Mouse (Mus musculus) MEL (cell line): Measurements from ENCODE around the gene Phospho1. TPM values are rescaled to one million over a fixed set of nuclear protein-coding genes. Genes with fewer than 3 reads are reported as not detected.

Source experiments
- DNase-seq: peaks from one replicate; pipeline ENCODE4 v3.0.0; 2011; ENCODE audit warnings: low read depth, low spot score
- H3K27ac ChIP-seq: 2 replicates; pipeline ENCODE4 v1.5.1; 2012; ENCODE audit warnings: low read depth, mild to moderate bottlenecking, control low read depth, low read length, moderate library complexity; ENCODE audit not compliant: control insufficient read depth
- H3K27me3 ChIP-seq, 2 experiments: fragments of 150-350 bp in 1 of 2; sonication (generic) in 1 of 2; 2 replicates each; pipeline ENCODE4 v1.6.1; 2012; ENCODE audit warnings: low read length in 2 of 2, mild to moderate bottlenecking in 2 of 2, improper control_type of control experiment in 1 of 2, moderate library complexity in 1 of 2; ENCODE audit not compliant: insufficient read depth in 2 of 2, control insufficient read depth in 1 of 2
- H3K36me3 ChIP-seq, 2 experiments: 2 replicates each; pipeline ENCODE4 v1.6.1; 2012 to 2014; ENCODE audit warnings: low read length in 2 of 2, improper control_type of control experiment in 1 of 2, inconsistent platforms in 1 of 2, mild to moderate bottlenecking in 1 of 2; ENCODE audit not compliant: insufficient read depth in 2 of 2, control insufficient read depth in 1 of 2
- H3K4me1 ChIP-seq, 2 experiments: fragments of 150-350 bp in 1 of 2; sonication (generic) in 1 of 2; 2 replicates each; pipeline ENCODE4 v1.6.1; 2012; ENCODE audit warnings: low read length in 2 of 2, improper control_type of control experiment in 1 of 2, mild to moderate bottlenecking in 1 of 2; ENCODE audit not compliant: insufficient read depth in 2 of 2, control insufficient read depth in 1 of 2
- H3K4me3 ChIP-seq, 2 experiments: fragments of 150-350 bp in 1 of 2; sonication (generic) in 1 of 2; 2 replicates each; pipeline ENCODE4 v1.5.1; 2012; ENCODE audit warnings: low read depth in 2 of 2, low read length in 2 of 2, mild to moderate bottlenecking in 2 of 2, moderate library complexity in 2 of 2, control low read depth in 1 of 2, improper control_type of control experiment in 1 of 2; ENCODE audit not compliant: control insufficient read depth in 1 of 2, insufficient read depth in 1 of 2
- H3K79me2 ChIP-seq: 2 replicates; pipeline ENCODE4 v1.6.1; 2012; ENCODE audit warnings: mild to moderate bottlenecking, low read length, moderate library complexity; ENCODE audit not compliant: control insufficient read depth, poor library complexity, insufficient read depth
- H3K9ac ChIP-seq: 2 replicates; pipeline ENCODE4 v1.6.1; 2012; ENCODE audit warnings: low read depth, mild to moderate bottlenecking, control low read depth, low read length, moderate library complexity; ENCODE audit not compliant: control insufficient read depth, poor library complexity, severe bottlenecking
- H3K9me3 ChIP-seq: fragments of 150-350 bp; sonication (generic); replicated peaks from 2 replicates; pipeline ENCODE4 v1.6.1; 2012; ENCODE audit warnings: mild to moderate bottlenecking, low read length, improper control_type of control experiment, moderate library complexity; ENCODE audit not compliant: insufficient read depth
- BHLHE40 ChIP-seq: IDR thresholded peaks from 2 replicates; pipeline ENCODE4 v1.6.1; 2012; ENCODE audit warnings: low read depth, mild to moderate bottlenecking, inconsistent platforms, low read length, improper control_type of control experiment, borderline replicate concordance
- CHD1 ChIP-seq: IDR thresholded peaks from 2 replicates; pipeline ENCODE4 v1.6.1; 2012; ENCODE audit warnings: low read depth, mild to moderate bottlenecking, inconsistent platforms, low read length, improper control_type of control experiment
- CTCF ChIP-seq, 3 experiments: IDR thresholded peaks in 2 of 3; conservative IDR thresholded peaks in 1 of 3; 2 replicates each; pipeline ENCODE4 v1.5.1; 2011 to 2012; ENCODE audit warnings: low read length in 3 of 3, low read depth in 2 of 3, mild to moderate bottlenecking in 2 of 3, improper control_type of control experiment in 1 of 3, inconsistent platforms in 1 of 3, mixed read lengths in 1 of 3, moderate library complexity in 1 of 3; ENCODE audit not compliant: control insufficient read depth in 1 of 3, insufficient read depth in 1 of 3, poor library complexity in 1 of 3, severe bottlenecking in 1 of 3
- E2F4 ChIP-seq: IDR thresholded peaks from 2 replicates; pipeline ENCODE4 v1.6.1; 2011; ENCODE audit warnings: low read depth, low read length, improper control_type of control experiment, borderline replicate concordance
- ELF1 ChIP-seq: IDR thresholded peaks from 2 replicates; pipeline ENCODE4 v1.6.1; 2014; ENCODE audit warnings: low read depth, mild to moderate bottlenecking, inconsistent platforms, low read length, improper control_type of control experiment, moderate library complexity
- EP300 ChIP-seq, 2 experiments: IDR thresholded peaks; 2 replicates each; pipeline ENCODE4 v1.6.1; 2011; ENCODE audit warnings: improper control_type of control experiment in 2 of 2, low read length in 2 of 2, low read depth in 1 of 2, mild to moderate bottlenecking in 1 of 2
- ETS1 ChIP-seq: IDR thresholded peaks from 2 replicates; pipeline ENCODE4 v1.6.1; 2012; ENCODE audit warnings: low read depth, mild to moderate bottlenecking, inconsistent platforms, low read length, improper control_type of control experiment, moderate library complexity
- GATA1 ChIP-seq: IDR thresholded peaks from 2 replicates; pipeline ENCODE4 v1.6.1; 2011; ENCODE audit warnings: low read depth, low read length, improper control_type of control experiment
- HCFC1 ChIP-seq: IDR thresholded peaks from 2 replicates; pipeline ENCODE4 v1.6.1; 2012; ENCODE audit warnings: low read depth, mild to moderate bottlenecking, inconsistent platforms, low read length, improper control_type of control experiment, moderate library complexity
- JUND ChIP-seq: IDR thresholded peaks from 2 replicates; pipeline ENCODE4 v1.6.1; 2011; ENCODE audit warnings: low read depth, mild to moderate bottlenecking, improper control_type of control experiment, low read length
- KAT2A ChIP-seq: conservative IDR thresholded peaks from 2 replicates; pipeline ENCODE4 v1.6.1; 2012; ENCODE audit warnings: low read depth, low read length, improper control_type of control experiment, inconsistent platforms
- MEF2A ChIP-seq: IDR thresholded peaks from 2 replicates; pipeline ENCODE4 v1.6.1; 2014; ENCODE audit warnings: low read depth, mild to moderate bottlenecking, inconsistent platforms, low read length, improper control_type of control experiment; ENCODE audit not compliant: poor library complexity, insufficient replicate concordance, severe bottlenecking; ENCODE audit errors: extremely low read depth
- MXI1 ChIP-seq: IDR thresholded peaks from 2 replicates; pipeline ENCODE4 v1.6.1; 2011; ENCODE audit warnings: mild to moderate bottlenecking, low read depth, low read length, improper control_type of control experiment
- MYB ChIP-seq: IDR thresholded peaks from 2 replicates; pipeline ENCODE4 v1.6.1; 2011; ENCODE audit warnings: mild to moderate bottlenecking, low read depth, low read length, improper control_type of control experiment
- NRF1 ChIP-seq: IDR thresholded peaks from 2 replicates; pipeline ENCODE4 v1.6.1; 2014; ENCODE audit warnings: low read depth, mild to moderate bottlenecking, inconsistent platforms, low read length, improper control_type of control experiment, moderate library complexity; ENCODE audit not compliant: poor library complexity, insufficient read depth, severe bottlenecking
- SIN3A ChIP-seq: IDR thresholded peaks from 2 replicates; pipeline ENCODE4 v1.6.1; 2012; ENCODE audit warnings: low read length, improper control_type of control experiment, inconsistent platforms
- TAL1 ChIP-seq: IDR thresholded peaks from 2 replicates; pipeline ENCODE4 v1.6.1; 2012; ENCODE audit warnings: mild to moderate bottlenecking, inconsistent platforms, low read length, moderate library complexity, mixed read lengths
- TBP ChIP-seq: IDR thresholded peaks from 2 replicates; pipeline ENCODE4 v1.8.0; 2011; ENCODE audit warnings: low read depth, low read length, improper control_type of control experiment
- TCF12 ChIP-seq: IDR thresholded peaks from 2 replicates; pipeline ENCODE4 v1.6.1; 2014; ENCODE audit warnings: low read depth, mild to moderate bottlenecking, inconsistent platforms, low read length, improper control_type of control experiment, moderate library complexity
- UBTF ChIP-seq: IDR thresholded peaks from 2 replicates; pipeline ENCODE4 v1.6.1; 2012; ENCODE audit warnings: low read depth, mild to moderate bottlenecking, inconsistent platforms, low read length, improper control_type of control experiment, moderate library complexity, borderline replicate concordance; ENCODE audit not compliant: insufficient read depth
- ZC3H11A ChIP-seq: IDR thresholded peaks from 2 replicates; pipeline ENCODE4 v1.6.1; 2012; ENCODE audit warnings: low read depth, mild to moderate bottlenecking, inconsistent platforms, low read length, improper control_type of control experiment
- ZNF384 ChIP-seq: IDR thresholded peaks from 2 replicates; pipeline ENCODE4 v1.6.1; 2012; ENCODE audit warnings: low read depth, mild to moderate bottlenecking, inconsistent platforms, low read length, improper control_type of control experiment
- polyA plus RNA-seq, 2 experiments: library from polyadenylated mRNA; stranded (reverse) in 1 of 2; unstranded in 1 of 2; fragments of >175 nt in 1 of 2; fragments of >200 nt in 1 of 2; gene quantifications; 2 replicates each; pipeline versions ENCODE4 v1.2.1 to v1.2.4; 2012; ENCODE audit warnings: low replicate concordance in 2 of 2, low read depth in 1 of 2; ENCODE audit not compliant: insufficient read length in 2 of 2, insufficient read depth in 1 of 2, missing spikeins in 1 of 2
- total RNA-seq: library from RNA; depleted of rRNA; stranded (reverse); fragments of 300-350 nt; gene quantifications from 2 replicates; pipeline ENCODE4 v1.2.3, GENCODE M21; 2012

The Phospho1 gene
- total and polyA plus RNA-seq, 3 experiments = 15.4 to 76.0 TPM; not detected in 1

DNA sequence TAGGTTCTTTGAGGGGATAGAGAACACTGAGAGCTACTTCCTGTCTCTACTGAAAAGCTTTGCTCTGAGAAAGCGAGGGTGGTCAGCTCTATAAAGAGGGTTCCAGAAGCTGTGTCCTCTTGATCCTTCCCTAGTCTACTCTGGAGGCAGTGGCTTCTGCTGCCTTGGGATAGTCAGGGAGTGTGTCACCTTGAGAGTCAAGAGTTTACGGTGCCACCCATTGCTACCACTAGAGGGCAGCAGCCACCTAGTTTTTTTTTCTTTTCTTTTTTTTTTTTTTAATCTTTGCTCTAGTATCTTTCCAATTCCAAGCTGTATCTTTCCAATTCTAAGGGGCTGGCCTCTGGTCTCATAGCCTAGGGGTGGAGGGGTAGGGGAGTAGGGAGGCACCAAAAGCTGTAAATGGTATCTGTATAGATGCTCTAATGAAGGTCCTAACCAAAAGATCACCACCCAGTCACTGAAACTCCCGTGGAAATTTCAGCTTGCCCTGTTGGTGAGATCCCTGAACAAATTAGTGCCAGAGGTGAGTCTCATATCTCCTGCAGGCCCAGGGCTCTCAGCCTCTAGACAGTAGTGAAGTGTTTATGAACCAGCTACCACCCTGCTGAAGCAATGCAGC lies 3.3 kb downstream of the Phospho1 start (continued):
- TF ChIP-seq EP300 (IDR thresholded peaks at IDR 0.05; ENCODE audit: low read depth in 1 of 2, low read length in 2 of 2) (no peak; a peak in 1 of 4 replicates), ZC3H11A (peak; percentile 89), ZNF384 (peak; percentile 100), SIN3A (peak; percentile 72), JUND (no peak), NRF1 (no peak), KAT2A (no peak), ELF1 (no peak), BHLHE40 (peak; percentile 33; the same call in 1 of the 2 replicates), HCFC1 (peak; percentile 63)

DNA sequence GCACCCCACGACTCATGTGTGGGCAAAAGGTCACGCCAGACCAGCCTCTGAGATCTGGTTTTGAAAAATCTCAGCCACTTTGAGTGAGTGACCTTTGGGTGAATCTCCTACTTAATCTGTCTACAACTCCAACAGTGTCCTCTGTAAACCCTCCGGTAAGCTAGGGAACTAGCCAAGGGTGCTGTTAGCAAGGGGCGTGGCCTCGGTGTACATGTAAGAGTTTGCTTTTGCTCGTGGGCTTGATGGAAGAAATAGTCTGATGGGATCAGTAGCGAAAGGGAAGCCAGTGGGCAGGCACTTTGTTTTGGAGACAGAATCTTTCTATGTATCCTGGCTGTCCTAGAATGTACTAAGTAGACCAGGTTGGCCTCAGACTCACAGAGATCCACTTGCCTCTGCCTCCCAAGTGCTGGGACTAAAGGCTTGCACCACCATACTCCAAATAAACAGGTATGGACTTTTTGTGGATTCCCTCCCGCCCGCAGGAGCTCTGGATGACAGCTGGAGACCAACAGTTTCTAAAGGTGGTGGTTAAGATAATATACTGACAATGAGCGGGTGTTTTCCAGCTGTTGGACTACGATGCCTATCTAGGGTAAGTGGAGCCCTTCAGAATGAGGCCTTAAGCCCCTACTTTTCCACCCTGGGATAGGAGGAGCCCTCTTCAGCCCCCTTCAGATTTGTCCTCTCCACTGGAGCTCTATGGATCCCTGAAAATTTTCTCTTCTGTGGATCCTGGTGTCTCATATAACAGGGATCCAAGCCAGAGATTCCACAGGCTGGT lies 4.1 kb downstream of the Phospho1 start:
- H3K27me3 ChIP-seq = no peaks in the 10 kb centered on the region
- DNase-seq = peak; percentile 60
- 0 out of 2 replicates have a peak overlapping the region, but pooled peaks have one; percentile 4 for H3K9ac ChIP-seq
- no peak overlapping the region for H3K4me3 ChIP-seq
- peaks cover 29 to 51% of the 10 kb centered on the region in 2 experiments for H3K4me1 ChIP-seq
- peak overlapping the region; percentile 7; the same call in 1 of the 2 replicates for H3K27ac ChIP-seq
- peaks cover 0 to 34% of the 10 kb centered on the region in 2 experiments; a peak in 2 of 4 replicates for H3K36me3 ChIP-seq
- H3K79me2 ChIP-seq = peaks cover 5% of the 10 kb centered on the region; the same call in 1 of the 2 replicates
- no peaks in the 10 kb centered on the region for H3K9me3 ChIP-seq
- TF ChIP-seq MYB = no peak
- TF ChIP-seq ELF1 = no peak
- no peak for TF ChIP-seq JUND
- no peak for TF ChIP-seq CTCF (IDR thresholded peaks at IDR 0.05 in 2 of 3, conservative IDR thresholded peaks at IDR 0.05 in 1 of 3; ENCODE audit: control insufficient read depth in 1 of 3, insufficient read depth in 1 of 3, low read depth in 2 of 3, low read length in 3 of 3, poor library complexity in 1 of 3, severe bottlenecking in 1 of 3)
- TF ChIP-seq ZNF384 = no peak
- peak; percentile 38; the same call in 1 of the 2 replicates for TF ChIP-seq ETS1
- TF ChIP-seq TBP = no peak
- 0 out of 2 replicates have a peak, but pooled peaks have one; percentile 11 for TF ChIP-seq TAL1
- TF ChIP-seq TCF12 = peak; percentile 54; the same call in 1 of the 2 replicates
- TF ChIP-seq E2F4 = no peak
- TF ChIP-seq MXI1 = no peak
- TF ChIP-seq GATA1 = peak; percentile 12; the same call in 1 of the 2 replicates
- TF ChIP-seq CHD1 = no peak
- TF ChIP-seq UBTF = no peak
- TF ChIP-seq MEF2A = no peak
- TF ChIP-seq EP300 (IDR thresholded peaks at IDR 0.05; ENCODE audit: low read depth in 1 of 2, low read length in 2 of 2) = peak in 1 of 2 experiments; percentile 80
